Mouse (Mus musculus) neural tube, embryonic 11.5 days (tissue): ENCODE results near the gene Cdyl. TPM values are rescaled to one million over a fixed set of nuclear protein-coding genes. Genes with fewer than 3 reads are reported as not detected.
A peak's percentile ranks its signal among the peaks of the same experiment; 100 is the strongest.

Experiments used
- ATAC-seq: fragments of 200-750 bp; cut with Nextera tagmentation; 2 replicates; pipeline ENCODE4 v1.8.0; 2017; ENCODE audit warnings: moderate number of reproducible peaks, mild to moderate bottlenecking, moderate TSS enrichment, moderate library complexity; ENCODE audit not compliant: insufficient read depth, low FRiP score, low TSS enrichment
- DNase-seq: peaks from one replicate; pipeline ENCODE4 v3.0.0-alpha.2; 2015; ENCODE audit warnings: low spot score
- H3K27ac ChIP-seq: fragments of 300-500 bp; sonication (generic); 2 replicates; pipeline ENCODE4 v1.5.1; 2014; ENCODE audit warnings: low read depth, mild to moderate bottlenecking, low read length
- H3K27me3 ChIP-seq: fragments of 300-500 bp; sonication (generic); 2 replicates; pipeline ENCODE4 v1.6.1; 2014; ENCODE audit warnings: mild to moderate bottlenecking, low read length, mixed read lengths; ENCODE audit not compliant: control insufficient read depth, insufficient read depth
- H3K36me3 ChIP-seq: fragments of 300-500 bp; sonication (generic); 2 replicates; pipeline ENCODE4 v1.6.1; 2014; ENCODE audit warnings: mild to moderate bottlenecking, low read length, moderate library complexity, mixed read lengths; ENCODE audit not compliant: control insufficient read depth, insufficient read depth
- H3K4me1 ChIP-seq: fragments of 300-500 bp; sonication (generic); 2 replicates; pipeline ENCODE4 v1.6.1; 2014; ENCODE audit warnings: low read length, mixed read lengths; ENCODE audit not compliant: control insufficient read depth, insufficient read depth
- H3K4me2 ChIP-seq: fragments of 300-500 bp; sonication (generic); 2 replicates; pipeline ENCODE4 v1.6.1; 2014; ENCODE audit warnings: low read depth, mild to moderate bottlenecking, moderate library complexity
- H3K4me3 ChIP-seq: fragments of 300-500 bp; sonication (generic); 2 replicates; pipeline ENCODE4 v1.5.1; 2014; ENCODE audit warnings: low read depth, low read length
- H3K9ac ChIP-seq: fragments of 300-500 bp; sonication (generic); 2 replicates; pipeline ENCODE4 v1.6.1; 2014; ENCODE audit warnings: mild to moderate bottlenecking, low read length
- H3K9me3 ChIP-seq: fragments of 300-500 bp; sonication (generic); 2 replicates; pipeline ENCODE4 v1.6.1; 2016; ENCODE audit warnings: low read length; ENCODE audit not compliant: control insufficient read depth
- WGBS: fragments of 180-500 bp; shearing (Covaris S2); extraction: QIAGEN DNeasy Blood & Tissue Kit; methylation state at CpG from one replicate; pipeline ENCODE4 v1.1.7; 2014; 5-methylcytosine and 5-hydroxymethylcytosine counted together
- polyA plus RNA-seq: library from polyadenylated mRNA; unstranded; fragments of >200 nt; fragmentation: Nextera tagmentation; extraction: Ambion mirVana; gene quantifications from 2 replicates; pipeline ENCODE4 v1.2.1, GENCODE M21; 2014

The Cdyl gene
- polyA plus RNA-seq, 1 experiment from 2014 or later: 15.1 TPM

DNA sequence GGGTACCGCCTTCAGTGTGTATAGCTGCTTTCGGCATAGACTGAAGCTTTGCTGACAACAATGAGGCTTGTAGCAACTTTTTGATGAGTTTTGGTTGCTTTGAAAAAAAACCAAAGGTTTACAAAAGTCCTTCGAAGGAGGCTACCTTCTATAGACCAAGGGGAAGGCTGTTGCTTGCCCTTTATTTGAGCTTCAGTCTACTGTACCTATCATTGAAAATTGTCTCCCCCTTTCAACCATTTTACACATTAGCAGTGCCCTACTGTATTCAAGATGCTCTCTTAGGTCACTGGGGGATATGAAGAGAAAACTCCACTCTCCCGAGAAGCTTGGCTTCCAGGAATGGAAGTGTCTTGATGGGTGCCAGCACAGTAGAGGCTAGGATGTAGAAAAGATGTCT, 83.1 kb downstream of the Cdyl start:
- Histone ChIP-seq H3K4me1 (peaks cover 6% of the 10 kb centered on the region; the same call in 1 of the 2 replicates), H3K9ac (peak overlapping the region; percentile 24; the same call in 1 of the 2 replicates), H3K4me2 (peak overlapping the region; percentile 75), H3K36me3 (no peaks in the 10 kb centered on the region), H3K27me3 (peaks cover 17% of the 10 kb centered on the region), H3K4me3 (peak overlapping the region; percentile 88), H3K27ac (no peak overlapping the region), H3K9me3 (peaks cover 8% of the 10 kb centered on the region; the same call in 1 of the 2 replicates)
- no peak for ATAC-seq
- 49% methylated on average over 4 of the region's 4 CpGs for WGBS
- DNase-seq: no peak

DNA sequence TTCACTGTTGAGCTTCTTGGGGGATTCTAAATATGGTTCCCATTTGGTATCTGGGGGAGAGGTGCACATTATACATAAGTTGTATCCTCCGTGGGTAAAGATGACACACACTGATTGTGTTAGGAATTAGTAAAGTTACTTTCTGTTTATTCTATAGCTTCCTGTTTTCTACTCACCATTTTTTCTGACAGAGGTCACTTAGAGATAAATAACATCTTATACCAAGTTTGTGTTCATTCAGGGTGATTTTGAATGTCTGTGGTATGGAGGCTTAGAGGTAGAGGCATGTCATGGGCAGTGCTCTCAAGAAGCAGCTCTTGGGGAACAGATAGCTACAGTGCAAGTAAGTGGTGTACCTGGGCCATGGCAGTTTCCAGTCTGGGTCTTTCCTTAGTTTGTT, 83.6 kb downstream of the Cdyl start:
- 77% methylated on average over 1 of the region's 1 CpGs for WGBS
- Histone ChIP-seq H3K4me2 (peak overlapping the region; percentile 75), H3K36me3 (no peaks in the 10 kb centered on the region), H3K27ac (no peak overlapping the region), H3K9me3 (peaks cover 9% of the 10 kb centered on the region; the same call in 1 of the 2 replicates), H3K4me3 (peak overlapping the region; percentile 88), H3K4me1 (peaks cover 6% of the 10 kb centered on the region; the same call in 1 of the 2 replicates), H3K27me3 (peaks cover 17% of the 10 kb centered on the region), H3K9ac (no peak overlapping the region)
- DNase-seq: no peak
- ATAC-seq: no peak

DNA sequence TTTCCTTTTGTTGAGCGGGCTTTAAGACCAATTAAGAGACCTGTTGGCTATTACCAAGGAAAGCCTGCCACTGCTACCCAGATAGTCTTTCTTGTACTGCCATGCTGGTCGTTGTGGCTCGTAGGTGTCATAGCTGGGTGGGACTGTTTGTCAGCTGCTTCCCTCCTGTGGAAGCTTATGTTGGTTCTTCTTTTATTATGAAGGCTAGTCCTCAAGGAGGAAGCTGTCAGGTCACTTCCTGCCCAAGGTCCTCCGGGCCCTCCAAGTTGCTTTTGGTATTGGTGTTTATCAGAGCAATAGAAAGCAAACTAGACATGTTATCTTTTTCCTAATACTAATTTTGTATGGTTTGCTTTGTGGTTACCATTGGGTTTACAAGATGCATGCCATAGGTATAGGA, 89.6 kb downstream of the Cdyl start:
- H3K9me3 ChIP-seq: peaks cover 9% of the 10 kb centered on the region; the same call in 1 of the 2 replicates
- no peaks in the 10 kb centered on the region for H3K36me3 ChIP-seq
- no peak overlapping the region for H3K4me2 ChIP-seq
- 85% methylated on average over 4 of the region's 4 CpGs for WGBS
- H3K9ac ChIP-seq: no peak overlapping the region
- no peaks in the 10 kb centered on the region for H3K27me3 ChIP-seq
- no peaks in the 10 kb centered on the region for H3K4me1 ChIP-seq
- ATAC-seq (no peak), DNase-seq (no peak)
- H3K27ac ChIP-seq: no peak overlapping the region
- no peak overlapping the region for H3K4me3 ChIP-seq

DNA sequence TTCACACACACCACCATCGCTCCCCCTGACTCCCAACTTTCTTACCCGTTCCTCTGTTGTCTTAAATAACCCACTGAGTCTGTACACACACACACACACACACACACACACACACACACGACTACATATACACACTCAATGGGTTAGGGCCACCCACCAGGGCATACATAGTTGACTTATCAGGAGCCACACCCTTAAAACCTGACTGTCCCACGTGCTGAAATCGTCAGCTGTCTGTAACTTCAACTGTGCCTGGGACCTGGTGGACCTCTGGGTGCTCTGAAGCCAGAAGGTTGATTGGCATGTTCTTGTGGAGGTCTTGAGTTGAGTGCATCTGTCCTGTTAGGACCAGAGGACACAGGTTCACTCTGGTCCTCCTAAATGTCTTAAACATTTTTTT, 90.0 kb downstream of the Cdyl start:
- Histone ChIP-seq H3K4me1 (no peaks in the 10 kb centered on the region), H3K27ac (no peak overlapping the region), H3K36me3 (no peaks in the 10 kb centered on the region), H3K4me2 (no peak overlapping the region), H3K9ac (no peak overlapping the region), H3K4me3 (no peak overlapping the region), H3K27me3 (no peaks in the 10 kb centered on the region), H3K9me3 (peaks cover 9% of the 10 kb centered on the region; the same call in 1 of the 2 replicates)
- WGBS: 80% methylated on average over 5 of the region's 5 CpGs
- ATAC-seq (no peak), DNase-seq (no peak)

DNA sequence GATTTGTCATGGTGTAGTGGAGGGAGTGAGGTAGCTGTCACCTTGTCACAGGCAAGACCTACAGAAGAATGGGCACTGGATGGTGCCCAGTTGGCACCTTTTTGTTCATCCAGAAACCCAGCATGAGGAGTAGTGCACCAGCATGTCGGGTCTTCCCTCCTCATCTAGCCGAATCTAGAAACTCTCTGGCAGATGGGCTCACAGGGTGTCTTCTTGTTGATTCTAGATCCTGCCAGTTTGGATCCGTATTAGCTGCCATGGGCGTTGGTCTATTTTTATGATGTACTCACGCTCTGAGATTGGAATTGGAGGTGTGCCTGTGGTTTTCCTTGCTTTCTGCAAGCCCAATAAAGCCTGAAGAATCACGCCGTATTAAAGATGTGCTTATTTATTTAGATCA, 92.4 kb downstream of the Cdyl start:
- no peaks in the 10 kb centered on the region for H3K27me3 ChIP-seq
- WGBS: 88% methylated on average over 7 of the region's 7 CpGs
- H3K4me1 ChIP-seq: no peaks in the 10 kb centered on the region
- H3K27ac ChIP-seq: no peak overlapping the region
- H3K4me2 ChIP-seq: no peak overlapping the region
- H3K4me3 ChIP-seq: no peak overlapping the region
- no peak for ATAC-seq
- H3K9me3 ChIP-seq: 0 out of 2 replicates have a peak, but pooled peaks cover 5% of the 10 kb centered on the region
- H3K9ac ChIP-seq: no peak overlapping the region
- no peak for DNase-seq
- no peaks in the 10 kb centered on the region for H3K36me3 ChIP-seq

DNA sequence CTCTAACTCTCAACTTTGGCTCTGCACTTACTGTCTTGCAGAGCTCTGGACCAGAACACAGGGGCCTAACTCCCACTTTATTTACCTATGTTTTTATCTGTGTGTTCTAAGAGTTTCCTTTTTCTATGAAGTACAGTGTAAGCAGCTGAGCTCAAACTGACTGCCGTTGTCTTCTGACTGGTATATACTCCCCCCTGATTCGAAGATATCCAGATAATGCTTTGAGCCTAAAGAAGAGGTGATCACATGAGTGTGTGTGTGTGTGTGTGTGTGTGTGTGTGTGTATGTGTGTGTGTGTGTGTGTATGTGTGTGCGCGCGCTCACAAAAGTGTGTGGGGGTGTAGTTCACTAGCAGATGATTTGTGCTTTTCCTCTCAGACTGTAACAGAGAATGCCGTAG, 95.4 kb downstream of the Cdyl start:
- H3K4me1 ChIP-seq: no peaks in the 10 kb centered on the region
- no peaks in the 10 kb centered on the region for H3K36me3 ChIP-seq
- WGBS: 93% methylated on average over 6 of the region's 6 CpGs
- H3K9ac ChIP-seq: no peak overlapping the region
- no peaks in the 10 kb centered on the region for H3K9me3 ChIP-seq
- DNase-seq (no peak), ATAC-seq (no peak)
- no peak overlapping the region for H3K27ac ChIP-seq
- no peaks in the 10 kb centered on the region for H3K27me3 ChIP-seq
- no peak overlapping the region for H3K4me2 ChIP-seq
- H3K4me3 ChIP-seq: no peak overlapping the region

DNA sequence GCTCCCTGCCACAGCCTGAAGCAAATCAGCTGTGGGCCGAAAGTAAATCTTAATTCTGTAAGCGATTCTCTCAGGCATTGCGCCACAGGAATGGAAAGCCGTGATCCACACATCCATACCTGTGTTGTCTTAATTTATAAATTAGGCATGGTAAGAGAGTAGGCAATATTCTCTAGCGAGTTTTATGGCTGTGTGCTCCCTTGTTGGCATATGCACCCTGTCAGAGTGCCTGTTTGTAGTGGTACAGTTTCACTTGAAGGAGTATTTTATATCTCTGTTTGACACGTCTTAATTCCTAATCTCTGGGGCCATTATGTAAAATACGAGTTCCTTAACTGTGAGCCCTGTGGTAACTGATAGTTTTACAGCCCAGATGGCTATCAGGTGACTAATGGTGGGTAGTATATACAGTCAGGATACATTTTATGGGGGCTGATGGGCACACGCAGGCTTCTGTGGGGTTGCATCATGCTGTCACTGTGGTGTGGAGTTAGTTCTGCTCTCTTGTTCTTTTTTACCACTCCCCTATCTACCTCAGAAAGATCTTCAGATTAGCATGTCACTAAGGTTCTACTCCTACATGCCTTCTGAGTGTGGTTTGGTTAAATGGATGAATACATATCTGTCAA, 96.1 kb downstream of the Cdyl start:
- 59% methylated on average over 8 of the region's 8 CpGs for WGBS
- DNase-seq (no peak), ATAC-seq (no peak)

DNA sequence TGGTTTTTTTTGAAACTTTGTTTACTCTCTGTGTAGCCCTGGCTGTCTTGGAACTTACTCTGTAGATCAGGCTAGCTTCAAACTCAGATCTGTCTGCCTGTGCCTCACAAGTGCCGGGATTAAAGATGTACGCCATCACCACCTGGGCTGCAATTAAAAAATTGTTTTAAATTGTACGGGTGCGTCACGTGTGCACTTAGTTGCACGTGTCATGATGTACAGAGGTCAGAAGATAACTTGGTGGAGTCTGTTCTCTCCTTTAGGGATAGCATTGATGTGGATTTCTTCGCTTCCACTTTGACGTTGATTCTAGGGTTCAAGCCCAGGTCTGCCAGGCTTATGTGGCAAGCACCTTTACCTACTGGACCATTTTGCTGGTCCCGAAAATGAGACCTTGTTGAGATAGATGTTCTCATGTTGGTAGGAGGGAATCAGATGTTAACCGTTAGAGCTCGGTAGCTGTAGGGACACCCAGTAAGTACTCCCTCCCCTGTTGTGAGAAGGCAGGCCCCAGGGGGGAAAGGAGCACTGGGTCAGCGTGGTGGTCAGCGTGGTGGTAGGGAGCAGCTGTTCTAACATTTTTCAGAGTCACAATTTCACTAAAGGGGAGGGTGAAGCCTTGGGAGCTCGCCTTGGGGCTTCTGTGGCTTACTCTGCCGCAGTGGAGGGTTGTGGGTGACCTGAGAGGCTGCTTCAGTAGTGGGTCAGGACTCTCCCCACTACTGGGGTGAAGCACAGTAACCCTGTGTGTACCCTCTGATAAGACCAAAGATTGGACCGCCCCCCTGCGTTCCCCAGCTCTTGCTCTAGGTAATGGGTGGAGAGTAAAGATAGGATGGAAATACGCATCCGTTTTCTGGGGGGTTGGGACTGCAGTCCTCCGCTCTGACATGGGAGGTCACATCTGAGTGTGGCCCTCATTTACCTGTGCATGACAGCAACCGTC, 97.0 kb downstream of the Cdyl start:
- H3K36me3 ChIP-seq: no peaks in the 10 kb centered on the region
- ATAC-seq: no peak
- 89% methylated on average over 21 of the region's 21 CpGs for WGBS
- H3K9ac ChIP-seq: no peak overlapping the region
- no peaks in the 10 kb centered on the region for H3K4me1 ChIP-seq
- no peaks in the 10 kb centered on the region for H3K9me3 ChIP-seq
- no peak for DNase-seq
- H3K27ac ChIP-seq: no peak overlapping the region
- no peak overlapping the region for H3K4me3 ChIP-seq
- no peaks in the 10 kb centered on the region for H3K27me3 ChIP-seq
- no peak overlapping the region for H3K4me2 ChIP-seq

More for the DNA sequence above, 96.1 kb downstream of the Cdyl start:
- no peak overlapping the region for H3K4me3 ChIP-seq
- H3K4me2 ChIP-seq: no peak overlapping the region
- no peaks in the 10 kb centered on the region for H3K27me3 ChIP-seq
- no peak overlapping the region for H3K27ac ChIP-seq
- H3K36me3 ChIP-seq: no peaks in the 10 kb centered on the region
- no peaks in the 10 kb centered on the region for H3K9me3 ChIP-seq
- H3K9ac ChIP-seq: no peak overlapping the region
- no peaks in the 10 kb centered on the region for H3K4me1 ChIP-seq
